Mouse (Mus musculus) inflammation-experienced regulatory T-cells, adult 16 weeks (primary cell): ENCODE results near the gene Olfr891. TPM values are rescaled to one million over a fixed set of nuclear protein-coding genes. Genes with fewer than 3 reads are reported as not detected.

Experiments used
- polyA plus RNA-seq: library from polyadenylated mRNA; unstranded; fragments of 100-300 nt; shearing (Covaris generic); gene quantifications from one replicate; pipeline ENCODE4 v1.2.1, GENCODE M21; 2017

Olfr891 gene
- polyA plus RNA-seq, result not detected

GRCm38 (mm10) chr9:38180721-38181120, at the start of gene Olfr891:
Gene Olfr891, minus strand, starts transcription at chr9:38180821.

DNA sequence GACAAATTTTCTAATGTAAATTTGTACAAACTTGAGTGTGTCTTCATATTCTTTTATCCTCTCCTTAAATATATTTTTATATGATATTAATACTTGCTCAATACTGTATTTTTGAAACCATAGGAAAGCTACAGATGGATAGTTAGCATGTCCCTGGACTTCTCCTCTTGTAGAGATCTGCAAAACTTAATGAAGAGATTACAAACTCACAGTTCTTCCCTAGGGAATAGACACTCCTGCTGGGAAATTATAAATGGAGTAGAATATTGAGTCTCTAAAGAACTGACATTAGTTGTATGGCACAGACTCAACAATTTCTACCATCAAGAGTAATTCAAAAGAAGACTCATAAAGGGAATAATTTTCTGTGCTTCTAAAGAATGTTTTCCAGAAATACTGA, 37.1 kb upstream of the Olfr891 start, which contains the start of gene Olfr894:
TSS of gene Olfr894 (plus strand) at position 301 of the 400 bp plus-strand sequence.

DNA sequence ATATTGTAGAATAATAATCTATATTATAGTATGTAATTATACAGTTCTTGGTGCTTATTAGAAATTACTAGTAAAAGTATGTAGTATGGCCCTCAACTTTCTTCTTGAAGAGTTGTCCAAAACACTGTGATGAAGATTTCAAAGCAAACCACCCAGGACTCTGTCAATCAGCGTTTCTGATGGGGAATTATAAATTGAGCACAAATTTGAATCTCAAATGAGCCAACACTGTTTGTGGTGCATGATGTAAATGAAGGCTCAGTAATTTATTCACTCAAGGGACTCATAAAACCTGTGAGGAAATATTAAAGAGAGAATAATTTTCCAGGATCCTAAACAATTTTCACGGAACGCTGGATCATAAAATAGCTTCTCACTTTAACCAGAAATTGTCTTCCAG, 27.4 kb upstream of the Olfr891 start, which contains the start of gene Olfr893:
TSS of gene Olfr893 (plus strand) at position 301 of the 400 bp plus-strand sequence.

DNA sequence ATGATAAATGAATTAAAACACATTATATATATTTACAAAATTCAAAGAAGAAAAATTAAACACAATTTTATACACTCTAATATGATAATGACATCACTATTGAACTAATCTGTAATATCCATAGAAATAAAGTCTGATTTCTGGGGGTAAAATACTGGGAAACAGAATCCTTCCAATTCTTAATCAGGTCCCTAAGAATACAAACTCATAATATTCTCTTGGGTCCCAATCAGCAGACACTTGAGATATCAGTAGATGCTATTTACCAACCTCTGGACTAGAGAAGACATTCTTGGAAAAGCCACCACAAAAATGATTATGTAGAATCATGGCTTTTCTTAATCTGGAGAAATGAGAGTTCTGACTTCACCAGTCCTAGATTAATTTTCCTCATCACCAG, 38.4 kb downstream of the Olfr891 start, which contains the start of gene Olfr890:
TSS of gene Olfr890 (plus strand) at position 301 of the 400 bp plus-strand sequence.

Other genes with a start within 250 kb of the Olfr891 start
- not detected for gene Olfr881, start 189.0 kb downstream of the Olfr891 start, polyA plus RNA-seq
- not detected for gene Olfr883, start 155.0 kb downstream of the Olfr891 start, polyA plus RNA-seq
- not detected for gene Olfr884, start 134.3 kb downstream of the Olfr891 start, polyA plus RNA-seq
- not detected for gene Olfr885, start 119.5 kb downstream of the Olfr891 start, polyA plus RNA-seq
- gene Olfr887, start 96.7 kb downstream of the Olfr891 start, polyA plus RNA-seq, result not detected
- not detected for gene Olfr888, start 72.7 kb downstream of the Olfr891 start, polyA plus RNA-seq
- gene Olfr889, start 65.6 kb downstream of the Olfr891 start, polyA plus RNA-seq, result not detected
- not detected for gene Olfr890, start 38.3 kb downstream of the Olfr891 start, polyA plus RNA-seq
- gene Olfr893, start 27.5 kb upstream of the Olfr891 start, polyA plus RNA-seq, result not detected
- gene Olfr894, start 37.2 kb upstream of the Olfr891 start, polyA plus RNA-seq, result not detected
- not detected for gene Olfr143, start 72.0 kb upstream of the Olfr891 start, polyA plus RNA-seq
- not detected for gene Olfr895, start 87.0 kb upstream of the Olfr891 start, polyA plus RNA-seq
- gene Olfr896-ps1, start 110.3 kb upstream of the Olfr891 start, polyA plus RNA-seq, result not detected
- not detected for gene Olfr25, start 148.2 kb upstream of the Olfr891 start, polyA plus RNA-seq
- gene Olfr898, start 167.6 kb upstream of the Olfr891 start, polyA plus RNA-seq, result not detected
- gene Olfr250, start 186.1 kb upstream of the Olfr891 start, polyA plus RNA-seq, result 0.12 TPM
- not detected for gene Olfr251, start 196.3 kb upstream of the Olfr891 start, polyA plus RNA-seq
- gene Olfr147, start 220.9 kb upstream of the Olfr891 start, polyA plus RNA-seq, result not detected
- not detected for gene Olfr901, start 248.6 kb upstream of the Olfr891 start, polyA plus RNA-seq